21 mouse cellular contexts compared by ENCODE assay signal in genomic region chr1:79655819-79656555, GRCm38 (mm10). TPM values are rescaled to one million over a fixed set of nuclear protein-coding genes. Genes with fewer than 3 reads are reported as not detected.
A peak's percentile ranks its signal among the peaks of the same experiment; 100 is the strongest.
DNase-seq lines count a peak whose midpoint lies in the region; ATAC-seq and TF ChIP-seq lines count a peak whose summit lies in the region.
"Had no signal": no experiment of that assay in that cellular context is flagged by ENCODE, and none has a peak within 500 bp of the region (broad histone marks: within the 10 kb centered on the region; RNA-seq: fewer than 3 reads in every experiment).

No protein-coding gene starts in this region.

- WGBS in kidney, postnatal 0 days, result 44% methylated on average over 4 of the region's 4 CpGs
- 57% methylated on average over 4 of the region's 4 CpGs for WGBS in limb, embryonic 14.5 days
- 72% methylated on average over 4 of the region's 4 CpGs for WGBS in liver, postnatal 0 days (ENCODE audit: insufficient replicate concordance)

- ATAC-seq in kidney, postnatal 0 days (replicated peaks; ENCODE audit: low FRiP score, low read depth), result no peak
- ATAC-seq in limb, embryonic 14.5 days (ENCODE audit: low FRiP score, low read depth), result peak; percentile 53; the same call in 1 of the 2 replicates
- no peak for ATAC-seq in liver, postnatal 0 days
- ATAC-seq: CD4-positive, CD25-positive, alpha-beta regulatory T cell, adult 4 months; forebrain, embryonic 16.5 days; hindbrain, embryonic 16.5 days had no signal

- intact Hi-C loops in heart, postnatal 36 days (cut with DNase I), result no loop called here

- no peaks in the 10 kb centered on the region for H3K9me3 ChIP-seq in kidney, postnatal 0 days (replicated peaks; ENCODE audit: low read length)
- H3K9me3 ChIP-seq in limb, embryonic 14.5 days (ENCODE audit: control insufficient read depth, low read length), result no peaks in the 10 kb centered on the region
- H3K9me3 ChIP-seq in liver, postnatal 0 days (ENCODE audit: low read length), result no peaks in the 10 kb centered on the region
- H3K9me3 ChIP-seq: embryonic facial prominence, embryonic 12.5 days; G1E; heart, embryonic 12.5 days had no signal

- no peak overlapping the region for H3K4me2 ChIP-seq in kidney, postnatal 0 days (ENCODE audit: low read length)
- no peak overlapping the region for H3K4me2 ChIP-seq in limb, embryonic 14.5 days (replicated peaks; ENCODE audit: low read depth, low read length, severe bottlenecking)
- no peak overlapping the region for H3K4me2 ChIP-seq in liver, postnatal 0 days (ENCODE audit: low read depth, low read length)
- H3K4me2 ChIP-seq: embryonic facial prominence, embryonic 12.5 days; heart, embryonic 12.5 days had no signal

- no peaks in the 10 kb centered on the region for H3K4me1 ChIP-seq in kidney, postnatal 0 days (replicated peaks; ENCODE audit: insufficient read depth, low read length)
- H3K4me1 ChIP-seq in limb, embryonic 14.5 days (ENCODE audit: control insufficient read depth, insufficient read depth, low read length), result peaks cover 7% of the 10 kb centered on the region; the same call in 1 of the 2 replicates
- no peaks in the 10 kb centered on the region for H3K4me1 ChIP-seq in liver, postnatal 0 days (ENCODE audit: insufficient read depth)
- H3K4me1 ChIP-seq: embryonic facial prominence, embryonic 12.5 days had no signal

- TF ChIP-seq EP300 in liver, postnatal 0 days (IDR thresholded peaks at IDR 0.05; ENCODE audit: low read depth), result no peak

- no peak for TF ChIP-seq POLR2A in limb, embryonic 14.5 days (IDR thresholded peaks at IDR 0.05; ENCODE audit: borderline replicate concordance, extremely low read depth, insufficient read depth, insufficient read length)

- H3K4me3 ChIP-seq in kidney, postnatal 0 days (replicated peaks; ENCODE audit: low read depth, low read length), result no peak overlapping the region
- no peak overlapping the region for H3K4me3 ChIP-seq in limb, embryonic 14.5 days (replicated peaks; ENCODE audit: low read length)
- no peak overlapping the region for H3K4me3 ChIP-seq in liver, postnatal 0 days (ENCODE audit: low read depth, low read length)
- H3K4me3 ChIP-seq: embryonic facial prominence, embryonic 12.5 days; heart, embryonic 12.5 days had no signal

- H3K36me3 ChIP-seq in kidney, postnatal 0 days (ENCODE audit: insufficient read depth, low read length), result no peaks in the 10 kb centered on the region
- no peaks in the 10 kb centered on the region for H3K36me3 ChIP-seq in limb, embryonic 14.5 days (ENCODE audit: control insufficient read depth, insufficient read depth, low read length)
- H3K36me3 ChIP-seq in liver, postnatal 0 days (replicated peaks; ENCODE audit: insufficient read depth, low read length), result no peaks in the 10 kb centered on the region
- H3K36me3 ChIP-seq: embryonic facial prominence, embryonic 12.5 days; G1E; heart, embryonic 12.5 days had no signal

- H3K9ac ChIP-seq in kidney, postnatal 0 days (ENCODE audit: low read depth, low read length), result no peak overlapping the region
- H3K9ac ChIP-seq in limb, embryonic 14.5 days (ENCODE audit: low read depth, low read length, severe bottlenecking), result no peak overlapping the region
- H3K9ac ChIP-seq in liver, postnatal 0 days (replicated peaks), result no peak overlapping the region
- H3K9ac ChIP-seq: embryonic facial prominence, embryonic 12.5 days; heart, embryonic 12.5 days had no signal

- TF ChIP-seq CTCF in kidney, postnatal 0 days (IDR thresholded peaks at IDR 0.05; ENCODE audit: low read depth), result no peak
- no peak for TF ChIP-seq CTCF in liver, postnatal 0 days (IDR thresholded peaks at IDR 0.05; ENCODE audit: low read depth)

- no peaks in the 10 kb centered on the region for H3K27me3 ChIP-seq in kidney, postnatal 0 days (ENCODE audit: insufficient read depth, low read length)
- H3K27me3 ChIP-seq in limb, embryonic 14.5 days (ENCODE audit: control insufficient read depth, insufficient read depth, low read length), result no peaks in the 10 kb centered on the region
- H3K27me3 ChIP-seq in liver, postnatal 0 days (ENCODE audit: insufficient read depth, low read length), result no peaks in the 10 kb centered on the region
- H3K27me3 ChIP-seq: embryonic facial prominence, embryonic 12.5 days; heart, embryonic 12.5 days had no signal

- peak; percentile 60 for DNase-seq in heart, adult 11 months
- DNase-seq in heart, postnatal 36 days, result no peak
- DNase-seq in kidney, postnatal 0 days (ENCODE audit: low spot score), result peak; percentile 39
- DNase-seq in kidney, adult 18-20 months, result no peak
- DNase-seq in retina, postnatal 1 day, result peak; percentile 11
- no peak for DNase-seq in retina, embryonic 14.5 days (ENCODE audit: low spot score)
- peak; percentile 48 for DNase-seq in limb, embryonic 14.5 days (ENCODE audit: low spot score)
- DNase-seq in liver, postnatal 0 days, result no peak
- DNase-seq: adrenal gland, adult 2 months; adrenal gland, postnatal 25 days; B cell, adult 2 months; cerebellum, adult 11 months; cerebellum, adult 9-10 months; cerebellum, postnatal 25 days; gastrocnemius, postnatal 10 days had no signal

- no peak overlapping the region for H3K27ac ChIP-seq in kidney, postnatal 0 days
- no peak overlapping the region for H3K27ac ChIP-seq in limb, embryonic 14.5 days (replicated peaks; ENCODE audit: low read depth, low read length)
- H3K27ac ChIP-seq in liver, postnatal 0 days (ENCODE audit: low read depth), result no peak overlapping the region
- H3K27ac ChIP-seq: embryonic facial prominence, embryonic 12.5 days had no signal

RNA-seq across cellular contexts. Expression of gene Ap1s3, which starts 15.8 kb away (rescaled TPM):
- total RNA-seq in heart, postnatal 36 days (2021), result under 1 TPM; 0.16 to 0.36 TPM
- 0.97 and 1.5 TPM in 2 replicates for polyA plus RNA-seq in kidney, postnatal 0 days (2015; fragmentation: Nextera tagmentation; extraction: Ambion mirVana)
- 6.6 and 9.2 TPM in 2 replicates for polyA plus RNA-seq in limb, embryonic 14.5 days (2012; rRNA removed)
- 0.69 and 0.95 TPM in 2 replicates for polyA plus RNA-seq in limb, embryonic 14.5 days (2014; fragmentation: Nextera tagmentation; extraction: Ambion mirVana)
- 0.24 and 0.27 TPM in 2 replicates for polyA plus RNA-seq in liver, postnatal 0 days (2015; fragmentation: Nextera tagmentation; extraction: Ambion mirVana)
- polyA plus RNA-seq: forebrain, embryonic 16.5 days had no signal

Comparison
In these comparisons a context has a peak if more than half of its experiments do, and no peak if none do; other contexts are left out.
1. DNase-seq: peak in heart, adult 11 months (single experiment), kidney, postnatal 0 days (single experiment), retina, postnatal 1 day (single experiment) and limb, embryonic 14.5 days (single experiment); none in heart, postnatal 36 days (0 of 2), kidney, adult 18-20 months (single experiment), retina, embryonic 14.5 days (single experiment) and liver, postnatal 0 days (single experiment).